Mouse (Mus musculus) ES-Bruce4 (cell line): ENCODE results near the gene 4930564D02Rik.

Source experiments
- CTCF ChIP-seq: IDR thresholded peaks from one replicate; pipeline ENCODE4 v1.8.1; 2011; ENCODE audit warnings: low read depth, low read length
- EP300 ChIP-seq: IDR thresholded peaks from 2 replicates; pipeline ENCODE4 v1.6.1; 2011; ENCODE audit warnings: low read depth, low read length; ENCODE audit not compliant: insufficient read depth

- TF ChIP-seq CTCF (no peak), EP300 (no peak)
These were observed 33.1 kb downstream of the 4930564D02Rik start for GRCm38 (mm10) chr3:105099526-105100269.
